12 mouse cellular contexts compared by ENCODE assay signal in genomic region chr1:90599226-90599625, GRCm38 (mm10). TPM values are rescaled to one million over a fixed set of nuclear protein-coding genes. Genes with fewer than 3 reads are reported as not detected.
DNase-seq lines count a peak whose midpoint lies in the region; ATAC-seq lines count a peak whose summit lies in the region.
"Had no signal": no experiment of that assay in that cellular context is flagged by ENCODE, and none has a peak within 500 bp of the region (broad histone marks: within the 10 kb centered on the region; RNA-seq: fewer than 3 reads in every experiment).

No protein-coding gene starts in this region.

- peak; percentile 29 for DNase-seq in gastrocnemius, postnatal 10 days
- no peak for DNase-seq in gastrocnemius, adult 18-20 months (ENCODE audit: low spot score)
- DNase-seq in adrenal gland, postnatal 10 days = peak; percentile 36
- peak; percentile 68 for DNase-seq in heart, postnatal 14 days
- peak; percentile 72 to 82 for DNase-seq in lung, adult 18-20 months
- DNase-seq in c-Kit-positive CD71-positive TER-119-positive erythroid progenitor cells, embryonic 14.5 days (ENCODE audit: low spot score) = no peak
- no peak for DNase-seq in spleen, postnatal 14 days (ENCODE audit: low spot score in 2 of 2)
- DNase-seq: cerebellum, adult 18-20 months; liver; retina, postnatal 1 day had no signal

- ATAC-seq in activated CD4-positive, CD25-positive, alpha-beta regulatory T cell, adult 4 months = no peak
- ATAC-seq: intestine, postnatal 0 days had no signal

- intact Hi-C loops in heart, postnatal 14 days (cut with DNase I) = loop anchor here (10.0 kb wide), 1 partner anchor 954 kb away; no protein-coding TSS in a partner anchor

RNA-seq across cellular contexts. Expression of gene Cops8, which starts 3.6 kb away (rescaled TPM):
- 10 to 100 TPM; 74.9 to 75.5 TPM for total RNA-seq in gastrocnemius, postnatal 10 days (2021)
- 10 to 100 TPM; 91.2 to 93.5 TPM for total RNA-seq in gastrocnemius, adult 18-20 months (2021)
- total RNA-seq in adrenal gland, postnatal 10 days (2021) = 10 to 100 TPM; 67.0 to 71.7 TPM
- total RNA-seq in heart, postnatal 14 days (2021) = 10 to 100 TPM; 83.5 to 84.9 TPM
- polyA plus RNA-seq in activated CD4-positive, CD25-positive, alpha-beta regulatory T cell, adult 4 months (2017; shearing (Covaris generic)) = 100 to 1,000 TPM in 1 of 2 experiments, 10 to 100 TPM in 1; 99.5 to 132 TPM

Comparison
In these comparisons a context has a peak if more than half of its experiments do, and no peak if none do; other contexts are left out.
1. DNase-seq: peak in gastrocnemius, postnatal 10 days (single experiment), adrenal gland, postnatal 10 days (single experiment), heart, postnatal 14 days (2 of 2) and lung, adult 18-20 months (2 of 2); none in gastrocnemius, adult 18-20 months (single experiment), c-Kit-positive CD71-positive TER-119-positive erythroid progenitor cells, embryonic 14.5 days (single experiment) and spleen, postnatal 14 days (0 of 2).